Mouse (Mus musculus): ENCODE measurements around the gene Serpina11.

DNA sequence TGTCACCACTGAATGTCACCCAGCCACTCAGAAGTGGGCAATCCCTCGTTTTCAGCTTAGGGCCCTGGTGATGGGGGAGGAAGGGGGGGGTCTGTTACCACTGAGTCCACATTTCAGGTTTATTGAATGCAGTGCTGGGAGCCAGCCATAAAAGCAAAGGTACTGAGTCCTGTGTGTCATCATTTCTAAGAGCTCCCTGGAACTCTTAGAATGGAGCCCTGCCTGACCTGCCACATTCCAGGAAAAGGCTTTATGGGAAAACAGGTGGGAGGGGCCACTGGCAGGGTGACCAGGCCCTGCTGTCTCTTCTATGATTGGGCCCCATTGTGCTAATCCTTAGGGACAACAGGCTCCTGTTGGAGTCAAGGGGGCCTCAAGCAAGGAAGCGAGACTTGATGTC is 6.8 kb upstream of the Serpina11 start:
- TF ChIP-seq CTCF (IDR thresholded peaks at IDR 0.05; ENCODE audit: borderline replicate concordance, extremely low read depth, insufficient read depth, insufficient read length): no peak
- TF ChIP-seq POLR2A (IDR thresholded peaks at IDR 0.05; ENCODE audit: borderline replicate concordance, extremely low read depth, insufficient read depth, insufficient read length, poor library complexity, severe bottlenecking): no peak
